Mouse (Mus musculus): Measurements from ENCODE around the gene Tmem179.

Tmem179 gene

GRCm38 (mm10) chr12:112462423-112462822 is 54.1 kb downstream of the Tmem179 start:
- no peak for DNase-seq

- peak; percentile 79 to 89 for DNase-seq
Measured at GRCm38 (mm10) chr12:112457839-112458238, 58.7 kb downstream of the Tmem179 start.

- DNase-seq, result no peak
Measured at GRCm38 (mm10) chr12:112456144-112456713, 60.3 kb downstream of the Tmem179 start.

DNA sequence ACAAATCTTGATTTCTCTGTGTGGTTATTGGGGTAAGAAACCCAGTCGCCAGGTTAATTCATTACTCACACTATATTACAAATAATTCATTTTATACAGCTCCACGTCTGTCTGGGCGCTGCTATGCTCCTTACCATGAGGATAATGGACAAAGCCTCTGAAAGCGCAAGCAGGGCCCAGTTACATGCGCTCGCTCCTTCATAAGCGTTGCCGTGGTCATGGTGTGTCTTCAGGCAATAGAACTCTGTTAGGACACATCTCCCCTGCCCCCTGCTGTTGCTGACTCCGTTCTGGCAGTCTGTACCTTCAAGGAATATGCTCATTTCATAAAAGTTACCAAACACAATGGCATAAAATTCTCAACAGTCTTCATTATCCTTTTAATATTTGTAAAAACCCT is 64.7 kb downstream of the Tmem179 start:
- DNase-seq, result no peak

- DNase-seq, result no peak
Measured at GRCm38 (mm10) chr12:112451381-112451780, 65.2 kb downstream of the Tmem179 start.

GRCm38 (mm10) chr12:112450883-112451282 is 65.7 kb downstream of the Tmem179 start:
- DNase-seq, result peak; percentile 79 to 86
